Mouse (Mus musculus) embryonic fibroblast, embryonic 13.5 days (primary cell): ENCODE measurements around the gene Acbd3.

Experiments used
- CTCF ChIP-seq: IDR thresholded peaks from 2 replicates; pipeline ENCODE4 v1.5.1; 2011; ENCODE audit warnings: mild to moderate bottlenecking, control low read depth, low read length, moderate library complexity, borderline replicate concordance; ENCODE audit not compliant: insufficient read depth
- POLR2A ChIP-seq: IDR thresholded peaks from 2 replicates; pipeline ENCODE4 v1.6.1; 2011; ENCODE audit warnings: low read depth, mild to moderate bottlenecking, control low read depth, low read length, moderate library complexity

DNA sequence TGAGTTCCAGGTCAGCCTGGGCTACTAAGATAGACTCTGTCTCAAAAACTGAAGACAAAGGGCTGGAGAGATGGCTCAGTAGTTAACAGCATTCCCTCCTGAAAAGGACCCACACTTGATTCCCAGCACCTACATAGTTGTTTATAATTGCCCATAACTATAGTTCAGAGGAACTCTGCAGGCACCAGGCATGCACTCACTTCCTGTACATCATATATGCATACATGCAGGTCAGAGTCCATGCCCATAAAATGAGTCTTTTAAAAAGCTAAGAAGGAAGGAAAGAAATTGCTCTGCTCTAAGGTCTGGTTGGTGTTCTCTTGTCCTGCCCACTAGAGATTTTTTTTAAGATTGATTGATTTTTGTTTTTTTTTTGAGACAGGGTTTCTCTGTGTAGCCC is 22.0 kb downstream of the Acbd3 start:
- TF ChIP-seq CTCF, result no peak
- TF ChIP-seq POLR2A, result no peak
